Mouse (Mus musculus) intestine, postnatal 0 days (tissue): Measurements from ENCODE around the gene AI597479. TPM values are rescaled to one million over a fixed set of nuclear protein-coding genes. Genes with fewer than 3 reads are reported as not detected.

Experiments used
- ATAC-seq: fragments of 200-750 bp; cut with Nextera tagmentation; 2 replicates; pipeline ENCODE4 v1.8.0; 2017; ENCODE audit warnings: mild to moderate bottlenecking, moderate TSS enrichment, moderate library complexity
- H3K27ac ChIP-seq: fragments of 300-500 bp; sonication (generic); 2 replicates; pipeline ENCODE4 v1.5.1; 2014; ENCODE audit warnings: mild to moderate bottlenecking, low read depth, low read length, moderate library complexity
- H3K27me3 ChIP-seq: fragments of 300-500 bp; sonication (generic); replicated peaks from 2 replicates; pipeline ENCODE4 v1.6.1; 2014; ENCODE audit warnings: low read length, mixed read lengths; ENCODE audit not compliant: control insufficient read depth, insufficient read depth
- H3K36me3 ChIP-seq: fragments of 300-500 bp; sonication (generic); 2 replicates; pipeline ENCODE4 v1.6.1; 2014; ENCODE audit warnings: mild to moderate bottlenecking, moderate library complexity; ENCODE audit not compliant: control insufficient read depth, insufficient read depth
- H3K4me1 ChIP-seq: fragments of 300-500 bp; sonication (generic); replicated peaks from 2 replicates; pipeline ENCODE4 v1.6.1; 2014; ENCODE audit warnings: antibody characterized with exemption, low read length, mixed read lengths; ENCODE audit not compliant: control insufficient read depth, insufficient read depth
- H3K4me2 ChIP-seq: fragments of 300-500 bp; sonication (generic); replicated peaks from 2 replicates; pipeline ENCODE4 v1.6.1; 2014; ENCODE audit warnings: low read depth, mild to moderate bottlenecking, moderate library complexity
- H3K4me3 ChIP-seq: fragments of 300-500 bp; sonication (generic); 2 replicates; pipeline ENCODE4 v1.5.1; 2014; ENCODE audit warnings: low read depth, low read length
- H3K9ac ChIP-seq: fragments of 300-500 bp; sonication (generic); 2 replicates; pipeline ENCODE4 v1.6.1; 2014; ENCODE audit warnings: mild to moderate bottlenecking, low read depth, low read length
- H3K9me3 ChIP-seq: fragments of 300-500 bp; sonication (generic); 2 replicates; pipeline ENCODE4 v1.6.1; 2016; ENCODE audit warnings: mixed run types; ENCODE audit not compliant: control insufficient read depth
- CTCF ChIP-seq: sonication (generic); IDR thresholded peaks from 2 replicates; pipeline ENCODE4 v1.5.1; 2016; ENCODE audit warnings: low read depth, mild to moderate bottlenecking, control low read depth, antibody characterized with exemption, moderate library complexity
- WGBS: fragments of 180-500 bp; shearing (Covaris S2); extraction: QIAGEN DNeasy Blood & Tissue Kit; methylation state at CpG from one replicate; pipeline ENCODE4 v1.1.7; 2014; 5-methylcytosine and 5-hydroxymethylcytosine counted together
- polyA plus RNA-seq: library from polyadenylated mRNA; unstranded; fragments of >200 nt; fragmentation: Nextera tagmentation; extraction: Ambion mirVana; gene quantifications from 2 replicates; pipeline ENCODE4 v1.2.1, GENCODE M21; 2015

The AI597479 gene
- polyA plus RNA-seq, 1 experiment from 2014 or later: 8.6 TPM

- WGBS: 96% methylated on average over 8 of the region's 8 CpGs
These were observed 18.9 kb downstream of the AI597479 start for GRCm38 (mm10) chr1:43117435-43117834.

GRCm38 (mm10) chr1:43120950-43121349 is 22.4 kb downstream of the AI597479 start:
- H3K27me3 ChIP-seq: no peaks in the 10 kb centered on the region
- no peak for TF ChIP-seq CTCF
- no peaks in the 10 kb centered on the region for H3K9me3 ChIP-seq
- no peaks in the 10 kb centered on the region for H3K4me1 ChIP-seq
- peaks cover 59% of the 10 kb centered on the region for H3K36me3 ChIP-seq
- H3K4me2 ChIP-seq: no peak overlapping the region
- no peak overlapping the region for H3K9ac ChIP-seq
- whole genome bisulfite sequencing: 98% methylated on average over 5 of the region's 5 CpGs
- no peak overlapping the region for H3K27ac ChIP-seq
- ATAC-seq: no peak
- H3K4me3 ChIP-seq: no peak overlapping the region

More at GRCm38 (mm10) chr1:43117435-43117834, 18.9 kb downstream of the AI597479 start:
- no peak overlapping the region for H3K4me2 ChIP-seq
- H3K4me1 ChIP-seq: no peaks in the 10 kb centered on the region
- TF ChIP-seq CTCF: no peak
- no peaks in the 10 kb centered on the region for H3K9me3 ChIP-seq
- no peaks in the 10 kb centered on the region for H3K27me3 ChIP-seq
- ATAC-seq: no peak
- no peak overlapping the region for H3K4me3 ChIP-seq
- peaks cover 35% of the 10 kb centered on the region for H3K36me3 ChIP-seq
- H3K27ac ChIP-seq: no peak overlapping the region
- H3K9ac ChIP-seq: no peak overlapping the region

GRCm38 (mm10) chr1:43122616-43123015 is 24.1 kb downstream of the AI597479 start:
- no peak for ATAC-seq
- no peaks in the 10 kb centered on the region for H3K9me3 ChIP-seq
- H3K4me2 ChIP-seq: no peak overlapping the region
- H3K9ac ChIP-seq: no peak overlapping the region
- H3K27me3 ChIP-seq: no peaks in the 10 kb centered on the region
- TF ChIP-seq CTCF: no peak
- WGBS: 92% methylated on average over 2 of the region's 2 CpGs
- H3K36me3 ChIP-seq: peaks cover 63% of the 10 kb centered on the region
- H3K27ac ChIP-seq: no peak overlapping the region
- no peaks in the 10 kb centered on the region for H3K4me1 ChIP-seq
- no peak overlapping the region for H3K4me3 ChIP-seq

- WGBS: 76% methylated on average over 4 of the region's 4 CpGs
- no peak overlapping the region for H3K9ac ChIP-seq
- H3K9me3 ChIP-seq: no peaks in the 10 kb centered on the region
- no peak overlapping the region for H3K4me3 ChIP-seq
- no peak overlapping the region for H3K27ac ChIP-seq
- no peaks in the 10 kb centered on the region for H3K27me3 ChIP-seq
- no peaks in the 10 kb centered on the region for H3K4me1 ChIP-seq
- no peak overlapping the region for H3K4me2 ChIP-seq
- no peak for ATAC-seq
- H3K36me3 ChIP-seq: peaks cover 70% of the 10 kb centered on the region
- no peak for TF ChIP-seq CTCF
These were observed 26.2 kb downstream of the AI597479 start for GRCm38 (mm10) chr1:43124726-43125125.

- Histone ChIP-seq H3K4me1 (no peaks in the 10 kb centered on the region), H3K36me3 (peaks cover 72% of the 10 kb centered on the region), H3K4me2 (no peak overlapping the region), H3K27me3 (no peaks in the 10 kb centered on the region), H3K27ac (no peak overlapping the region), H3K9me3 (no peaks in the 10 kb centered on the region), H3K4me3 (no peak overlapping the region), H3K9ac (no peak overlapping the region)
- TF ChIP-seq CTCF: no peak
- no peak for ATAC-seq
These were observed 28.7 kb downstream of the AI597479 start for GRCm38 (mm10) chr1:43127196-43127595.

GRCm38 (mm10) chr1:43127820-43128610 is 29.5 kb downstream of the AI597479 start:
- Histone ChIP-seq H3K4me2 (no peak overlapping the region), H3K36me3 (peaks cover 64% of the 10 kb centered on the region), H3K27me3 (no peaks in the 10 kb centered on the region), H3K4me3 (no peak overlapping the region), H3K27ac (no peak overlapping the region), H3K9ac (no peak overlapping the region), H3K9me3 (no peaks in the 10 kb centered on the region), H3K4me1 (no peaks in the 10 kb centered on the region)
- WGBS: 76% methylated on average over 8 of the region's 8 CpGs
- no peak for ATAC-seq
- no peak for TF ChIP-seq CTCF
